Mouse (Mus musculus): Measurements from ENCODE around the gene Trim8. TPM values are rescaled to one million over a fixed set of nuclear protein-coding genes. Genes with fewer than 3 reads are reported as not detected.

Gene Trim8
- total and polyA plus RNA-seq, 3 experiments: 4.4 to 24.9 (median 12.0) TPM

DNA sequence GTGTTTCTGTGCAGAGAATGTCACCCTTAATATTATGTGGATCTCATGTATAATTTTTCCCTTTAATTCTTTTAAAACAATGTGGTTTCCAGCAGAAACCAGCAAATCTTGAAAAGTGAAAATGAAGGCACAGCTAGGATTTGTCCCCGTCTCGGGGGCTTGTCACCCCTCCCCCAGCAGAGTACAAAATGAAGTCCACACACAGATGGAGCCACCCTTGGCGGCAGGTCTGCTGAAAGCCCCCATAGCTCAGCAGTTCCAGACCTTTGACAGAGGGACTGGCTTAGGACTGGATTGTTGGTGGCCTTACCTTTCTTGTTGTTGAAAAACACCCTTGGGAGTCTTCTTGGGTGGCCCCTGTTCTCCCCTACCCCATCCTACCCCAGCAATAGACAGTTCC is 20.1 kb upstream of the Trim8 start:
- no peaks in the 10 kb centered on the region for H3K9me3 ChIP-seq (replicated peaks; ENCODE audit: low read length)
- peaks cover 15 to 70% of the 10 kb centered on the region in 2 experiments for H3K4me1 ChIP-seq (ENCODE audit: control insufficient read depth in 1 of 2, insufficient read depth in 2 of 2)
- H3K36me3 ChIP-seq (replicated peaks in 1 of 2; ENCODE audit: control insufficient read depth in 1 of 2, insufficient read depth in 1 of 2, low read length in 1 of 2): peaks cover 18 to 63% of the 10 kb centered on the region in 2 experiments
- no peaks in the 10 kb centered on the region for H3K79me2 ChIP-seq (replicated peaks; ENCODE audit: control insufficient read depth, extremely low read depth, insufficient read depth, poor library complexity, severe bottlenecking)
- in situ Hi-C loops (cut with MboI; ENCODE audit: low pct_ligation_motif_present, low pct_unique_long_range_greater_than_20kb, low sequenced_read_pairs) (no loop called here), dilution Hi-C loops (cut with MboI; ENCODE audit: extremely low pct_ligation_motif_present, extremely low pct_unique_long_range_greater_than_20kb, low sequenced_read_pairs) (no loop called here)
- no peak overlapping the region for H3K4me2 ChIP-seq (ENCODE audit: insufficient read depth, low read depth, poor library complexity, severe bottlenecking)
- no peaks in the 10 kb centered on the region for H3K27me3 ChIP-seq (replicated peaks)
- DNase-seq (ENCODE audit: extremely low read depth): no peak
- TF ChIP-seq ZKSCAN1 (IDR thresholded peaks at IDR 0.05; ENCODE audit: borderline replicate concordance, low read depth, low read length) (no peak), NELFE (IDR thresholded peaks at IDR 0.05; ENCODE audit: low read depth, low read length) (no peak), GABPA (IDR thresholded peaks at IDR 0.05; ENCODE audit: insufficient replicate concordance, low read depth, low read length) (no peak), E2F4 (IDR thresholded peaks at IDR 0.05; ENCODE audit: insufficient replicate concordance, low read depth, low read length) (no peak), CTCF (conservative IDR thresholded peaks at IDR 0.05 in 1 of 2, IDR thresholded peaks at IDR 0.05 in 1 of 2; ENCODE audit: low read depth in 2 of 2, low read length in 2 of 2) (no peak)
- H3K9ac ChIP-seq (ENCODE audit: insufficient read depth, low read depth): no peak overlapping the region
- H3K27ac ChIP-seq (ENCODE audit: insufficient read depth, low read depth): no peak overlapping the region
- H3K4me3 ChIP-seq (replicated peaks in 1 of 3; ENCODE audit: low read depth in 2 of 3, low read length in 2 of 3, poor library complexity in 1 of 3): no peak overlapping the region

DNA sequence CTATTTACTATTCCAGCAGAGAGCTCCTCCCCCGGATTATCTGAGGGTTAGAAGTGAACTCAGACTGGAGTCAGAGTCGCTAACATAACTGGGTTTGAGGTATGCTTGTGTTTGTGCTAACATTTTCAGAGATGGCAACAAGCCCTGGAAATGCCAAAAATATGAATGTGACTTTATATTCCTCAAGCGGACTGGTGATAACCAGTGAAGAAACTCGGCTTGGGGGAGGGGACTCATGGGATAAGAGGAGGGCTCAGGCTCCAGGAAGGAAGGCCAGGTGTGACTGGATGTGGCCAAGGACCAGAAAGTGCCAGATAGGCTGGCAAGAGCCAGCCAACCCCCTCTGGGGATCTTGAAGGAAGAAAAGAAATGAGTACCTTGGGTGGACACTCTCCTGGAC is 19.7 kb upstream of the Trim8 start:
- peaks cover 18 to 67% of the 10 kb centered on the region in 2 experiments for H3K36me3 ChIP-seq (replicated peaks in 1 of 2; ENCODE audit: control insufficient read depth in 1 of 2, insufficient read depth in 1 of 2, low read length in 1 of 2)
- no peak overlapping the region for H3K9ac ChIP-seq (ENCODE audit: insufficient read depth, low read depth)
- H3K79me2 ChIP-seq (replicated peaks; ENCODE audit: control insufficient read depth, extremely low read depth, insufficient read depth, poor library complexity, severe bottlenecking): no peaks in the 10 kb centered on the region
- no peak overlapping the region for H3K27ac ChIP-seq (ENCODE audit: insufficient read depth, low read depth)
- no peak for DNase-seq (ENCODE audit: extremely low read depth)
- no peaks in the 10 kb centered on the region for H3K27me3 ChIP-seq (replicated peaks)
- H3K4me1 ChIP-seq (ENCODE audit: control insufficient read depth in 1 of 2, insufficient read depth in 2 of 2): peaks cover 15 to 70% of the 10 kb centered on the region in 2 experiments
- no peak overlapping the region for H3K4me2 ChIP-seq (ENCODE audit: insufficient read depth, low read depth, poor library complexity, severe bottlenecking)
- H3K9me3 ChIP-seq (replicated peaks; ENCODE audit: low read length): no peaks in the 10 kb centered on the region
- H3K4me3 ChIP-seq (replicated peaks in 1 of 3; ENCODE audit: low read depth in 2 of 3, low read length in 2 of 3, poor library complexity in 1 of 3): no peak overlapping the region
- in situ Hi-C loops (cut with MboI; ENCODE audit: low pct_ligation_motif_present, low pct_unique_long_range_greater_than_20kb, low sequenced_read_pairs): no loop called here
- TF ChIP-seq PAX5 (IDR thresholded peaks at IDR 0.05; ENCODE audit: low read length) (no peak), ELF1 (IDR thresholded peaks at IDR 0.05; ENCODE audit: low read depth, low read length) (no peak), USF2 (conservative IDR thresholded peaks at IDR 0.05; ENCODE audit: low read depth, low read length) (no peak), NRF1 (IDR thresholded peaks at IDR 0.05; ENCODE audit: low read depth, low read length) (no peak), SMC3 (IDR thresholded peaks at IDR 0.05; ENCODE audit: low read depth, low read length) (no peak), HCFC1 (IDR thresholded peaks at IDR 0.05; ENCODE audit: low read depth, low read length) (no peak), POLR2A (IDR thresholded peaks at IDR 0.05; ENCODE audit: low read depth, low read length) (no peak), MEF2A (IDR thresholded peaks at IDR 0.05; ENCODE audit: borderline replicate concordance, low read depth, low read length) (no peak), JUND (conservative IDR thresholded peaks at IDR 0.05; ENCODE audit: low read depth, low read length) (no peak), USF1 (IDR thresholded peaks at IDR 0.05; ENCODE audit: low read depth, low read length) (no peak), TCF12 (IDR thresholded peaks at IDR 0.05; ENCODE audit: low read depth, low read length) (no peak), POLR2AphosphoS2 (IDR thresholded peaks at IDR 0.05; ENCODE audit: low read depth, low read length) (no peak), ZNF384 (IDR thresholded peaks at IDR 0.05; ENCODE audit: low read depth, low read length) (no peak)
- dilution Hi-C loops (cut with MboI; ENCODE audit: extremely low pct_ligation_motif_present, extremely low pct_unique_long_range_greater_than_20kb, low sequenced_read_pairs): no loop called here
